Mouse (Mus musculus) cerebellum, adult 18-20 months (tissue): ENCODE measurements around the gene Mgea5.

Experiments used
- DNase-seq, 2 experiments: peaks; one replicate each; pipeline ENCODE4 v3.0.0; 2021

Gene Mgea5

DNA sequence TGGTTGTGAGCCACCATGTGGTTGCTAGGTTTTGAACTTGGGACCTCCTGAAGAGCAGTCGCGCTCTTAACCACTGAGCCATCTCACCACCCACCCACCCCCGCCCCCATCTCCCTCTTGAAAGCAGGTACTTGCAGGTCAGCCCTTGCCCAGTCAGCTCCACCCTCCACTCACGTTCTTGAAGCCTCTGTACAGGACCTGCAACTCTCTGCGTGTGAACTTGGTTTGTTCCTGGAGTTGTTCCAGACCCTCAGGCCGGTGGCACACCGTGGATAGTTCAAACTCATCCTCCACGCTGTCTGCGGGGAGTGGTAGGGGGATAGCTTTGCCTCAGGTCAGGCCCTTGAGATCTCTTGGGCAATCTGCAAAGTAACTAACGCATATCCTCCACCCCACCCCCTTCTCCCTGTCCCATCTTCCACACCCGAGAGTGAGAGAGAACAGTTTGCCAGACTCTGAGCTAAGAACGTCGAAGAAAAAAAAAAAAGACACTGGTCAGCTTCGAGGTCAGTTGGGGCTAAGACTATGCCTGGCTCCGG, 11.8 kb upstream of the Mgea5 start:
- DNase-seq, result no peak

DNA sequence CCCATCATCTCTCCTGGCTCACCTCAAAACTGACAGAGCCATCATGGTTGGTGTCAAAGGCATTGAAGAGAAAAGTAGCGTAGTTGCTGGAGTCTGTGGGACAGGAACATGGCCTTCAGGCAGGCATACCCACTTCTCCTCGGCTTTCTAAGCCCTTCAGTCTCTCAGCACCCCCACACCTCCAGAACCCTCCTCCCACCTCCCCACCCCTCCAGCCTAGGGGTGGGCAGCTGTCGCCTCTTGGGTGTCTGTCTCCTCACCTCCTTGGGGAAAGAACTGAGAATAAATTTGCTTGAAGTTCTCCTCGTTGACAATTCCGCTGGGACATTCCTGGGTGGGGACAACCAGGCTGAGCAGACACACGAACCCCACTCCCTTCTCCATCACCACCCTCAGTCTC, 11.1 kb upstream of the Mgea5 start:
- no peak for DNase-seq

DNA sequence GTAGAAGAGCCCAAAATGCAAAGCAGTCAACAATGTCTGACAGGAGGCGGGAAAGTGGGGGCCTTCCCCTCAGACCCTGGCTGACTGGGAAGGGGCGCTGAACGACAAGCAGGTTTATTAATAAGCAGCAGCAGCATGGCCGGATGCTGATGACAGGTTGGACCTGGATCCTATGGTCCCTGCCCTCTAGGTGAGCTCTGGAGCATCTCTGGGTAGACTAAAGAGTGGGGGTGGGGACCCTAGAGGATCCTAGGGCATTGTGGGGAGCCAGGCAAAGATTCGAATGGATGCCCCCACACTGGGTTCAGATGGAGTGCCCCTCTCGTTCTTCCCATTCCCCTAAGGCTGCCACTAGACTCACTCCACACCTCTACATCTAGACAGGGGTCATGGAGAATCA, 8.8 kb upstream of the Mgea5 start:
- DNase-seq, result no peak

DNA sequence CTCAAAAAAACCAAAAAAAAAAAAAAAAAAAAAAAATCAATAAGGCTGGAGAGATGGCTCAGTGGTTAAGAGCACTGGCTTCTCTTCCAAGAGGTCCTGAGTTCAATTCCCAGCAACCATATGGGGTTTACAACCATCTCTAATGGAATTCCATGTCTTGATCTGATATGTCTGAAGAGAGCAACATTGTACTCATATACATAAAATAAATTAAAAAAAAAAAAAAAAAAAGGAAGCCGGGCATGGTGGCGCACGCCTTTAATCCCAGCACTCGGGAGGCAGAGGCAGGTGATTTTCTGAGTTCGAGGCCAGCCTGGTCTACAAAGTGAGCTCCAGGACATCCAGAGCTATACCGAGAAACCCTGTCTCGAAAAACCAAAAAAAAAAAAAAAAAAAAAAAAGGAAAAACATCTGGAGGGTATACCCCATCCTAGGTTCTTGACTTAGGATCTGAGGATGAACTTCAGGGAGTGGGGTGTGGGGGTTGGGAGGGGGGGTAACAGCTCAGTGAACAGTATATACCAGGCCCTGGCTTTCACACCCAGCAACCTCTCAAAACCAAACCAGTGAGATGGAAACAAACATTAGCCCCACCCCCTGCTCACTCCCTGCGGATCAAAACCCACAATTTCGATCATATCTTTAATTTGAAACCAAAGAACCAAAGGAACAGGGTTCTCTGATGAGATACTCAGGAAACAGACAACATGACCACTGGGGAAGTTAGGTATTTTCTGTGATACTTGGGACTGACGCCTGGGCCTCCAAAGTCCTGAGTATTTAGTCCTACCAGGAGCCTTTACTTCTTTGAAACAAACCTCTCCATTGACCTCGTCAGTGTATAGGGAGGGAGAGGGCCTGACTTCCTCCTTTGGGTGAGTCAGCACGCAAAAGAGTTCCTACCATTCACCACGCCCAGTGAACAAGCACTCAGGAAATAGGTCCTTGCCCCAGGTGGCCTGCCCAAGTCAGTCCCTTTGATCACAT, 6.5 kb upstream of the Mgea5 start:
- DNase-seq, result no peak

DNA sequence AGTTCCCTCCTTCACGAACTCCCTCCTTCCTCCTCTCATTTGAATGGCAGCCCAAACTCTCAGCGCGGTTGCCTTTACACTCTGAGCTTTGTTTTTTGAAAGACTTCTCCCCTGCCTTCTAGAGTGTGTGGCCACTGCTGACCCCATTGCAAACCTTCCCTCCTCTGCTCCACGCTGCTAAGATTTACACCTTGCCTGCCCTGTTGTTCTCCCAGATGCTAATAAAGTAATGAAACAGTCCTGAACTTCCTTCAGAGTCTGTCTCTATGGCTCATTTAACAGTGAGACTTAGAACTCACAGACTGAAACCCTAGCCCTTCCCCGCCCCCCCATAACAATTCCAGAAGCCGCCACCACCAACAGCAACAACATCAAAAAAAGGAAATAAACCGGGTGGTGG, 5.7 kb upstream of the Mgea5 start:
- no peak for DNase-seq

DNA sequence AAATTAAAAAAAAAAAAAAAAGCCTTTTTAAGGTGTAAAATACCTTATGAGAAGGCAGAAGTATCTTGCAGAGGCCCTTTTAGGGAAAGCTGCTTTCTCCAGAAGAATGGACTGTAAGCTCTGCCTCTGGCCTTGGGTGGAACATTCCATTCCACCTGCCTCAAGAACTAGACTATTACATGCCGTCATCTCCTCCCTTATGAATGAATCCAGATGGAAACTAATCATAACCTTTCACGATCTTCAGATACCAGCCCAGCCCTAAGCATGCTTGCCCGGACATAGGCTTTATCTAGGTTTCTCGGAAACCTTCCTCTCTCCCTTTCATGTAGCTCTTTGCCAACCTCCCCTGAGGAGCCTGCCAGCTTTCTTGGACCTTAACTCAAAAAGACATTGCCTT, 4.7 kb upstream of the Mgea5 start:
- no peak for DNase-seq

DNA sequence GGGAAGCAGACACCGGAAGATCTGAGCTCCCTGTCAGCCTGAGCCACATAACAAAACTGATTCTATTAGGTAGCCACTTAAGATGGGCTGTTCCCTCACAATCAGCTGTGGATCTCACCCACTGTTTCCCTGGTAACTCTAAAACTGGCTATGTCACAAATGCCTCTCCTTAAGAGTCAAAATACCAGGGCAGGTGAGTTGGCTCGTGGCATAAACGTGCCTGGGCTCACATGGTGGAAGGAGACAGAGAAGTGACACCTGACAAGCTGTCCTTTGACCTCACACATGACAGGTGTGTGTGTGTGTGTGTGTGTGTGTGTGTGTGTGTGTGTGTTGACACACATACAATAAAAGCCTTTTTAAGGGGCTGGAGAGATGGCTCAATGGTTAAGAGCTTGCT, 3.8 kb upstream of the Mgea5 start:
- no peak for DNase-seq

DNA sequence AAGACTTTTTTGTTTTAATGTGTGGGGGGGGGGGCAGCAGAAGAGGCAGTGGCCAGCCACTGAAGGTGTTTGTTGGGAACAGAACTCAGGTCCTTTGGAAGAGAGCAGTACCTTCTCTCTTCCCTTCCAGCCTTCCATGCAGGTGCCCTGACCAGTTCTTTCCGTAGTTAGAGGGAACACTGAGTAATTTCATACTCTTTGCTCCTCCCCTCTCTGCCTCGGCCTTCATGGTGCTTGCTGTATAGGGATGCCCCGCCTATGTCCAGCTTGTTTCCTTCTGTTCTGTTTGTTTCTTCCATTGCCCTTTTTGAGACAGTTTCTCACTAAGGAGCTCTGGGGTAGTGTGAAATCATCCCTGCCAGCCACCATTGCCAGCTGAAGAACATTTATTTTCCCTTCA, 1.8 kb upstream of the Mgea5 start:
- DNase-seq, result no peak

DNA sequence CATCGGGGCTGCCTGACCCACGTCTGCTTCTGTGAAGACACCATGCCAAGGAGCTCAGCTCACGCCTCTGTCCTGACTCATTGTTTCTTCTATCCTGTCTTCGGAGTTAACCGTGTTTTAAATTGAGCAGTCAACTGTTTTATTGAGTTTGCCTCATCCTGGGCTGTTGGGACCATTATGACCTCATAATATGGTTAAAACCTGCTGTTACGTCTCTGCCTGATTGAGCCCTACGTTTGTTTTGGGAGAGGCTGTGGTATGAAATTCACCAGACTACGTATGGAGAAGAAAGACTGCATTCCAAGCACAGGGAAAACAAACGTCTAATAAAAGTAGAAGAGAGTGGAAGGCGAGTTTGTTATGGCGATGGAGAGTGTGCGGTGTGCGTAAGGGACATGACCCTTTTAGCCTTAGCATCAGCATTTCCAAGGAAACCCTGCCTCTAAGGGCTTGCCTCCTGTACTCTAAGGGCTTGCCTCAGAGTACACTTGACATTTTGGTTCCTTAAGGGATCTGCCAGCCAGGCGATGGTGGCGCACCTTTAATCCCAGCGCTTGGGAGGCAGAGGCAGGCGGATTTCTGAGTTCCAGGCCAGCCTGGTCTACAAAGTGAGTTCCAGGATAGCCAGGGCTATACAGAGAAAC, 418 bp upstream of the Mgea5 start:
- no peak for DNase-seq

DNA sequence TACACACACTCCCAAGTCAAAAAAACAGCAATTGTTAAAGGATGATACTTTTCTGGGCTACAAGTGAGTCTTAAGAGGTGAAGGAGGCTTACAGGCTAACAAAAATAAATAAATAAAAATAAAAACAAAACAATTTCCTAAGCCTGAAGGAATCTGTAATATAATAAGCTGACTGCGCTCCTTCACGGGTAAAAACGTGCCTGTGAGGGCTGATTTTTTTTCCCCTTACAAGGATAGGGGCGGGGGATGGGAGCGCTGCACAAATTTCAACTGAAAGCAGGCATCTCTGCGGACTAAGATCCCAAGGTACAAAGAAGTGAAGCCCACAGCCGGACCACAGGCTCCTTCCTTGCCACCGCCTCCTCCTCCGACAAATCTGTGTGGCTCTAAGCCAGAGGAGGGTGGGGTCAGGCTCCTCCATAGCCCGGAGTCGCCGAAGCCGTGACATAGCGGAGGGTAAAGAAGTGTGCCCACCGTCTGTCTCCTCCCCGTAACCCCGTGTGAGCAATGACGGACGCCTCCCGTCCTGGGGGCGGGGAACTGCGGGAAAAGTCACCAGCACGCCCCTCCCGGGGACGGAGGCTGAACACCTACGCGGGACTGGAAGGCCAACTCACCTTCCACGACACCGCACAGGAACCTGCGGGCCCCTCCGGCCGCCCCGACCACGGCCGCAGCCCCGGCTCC, 1.2 kb downstream of the Mgea5 start:
- peak; percentile 68 to 73 for DNase-seq

DNA sequence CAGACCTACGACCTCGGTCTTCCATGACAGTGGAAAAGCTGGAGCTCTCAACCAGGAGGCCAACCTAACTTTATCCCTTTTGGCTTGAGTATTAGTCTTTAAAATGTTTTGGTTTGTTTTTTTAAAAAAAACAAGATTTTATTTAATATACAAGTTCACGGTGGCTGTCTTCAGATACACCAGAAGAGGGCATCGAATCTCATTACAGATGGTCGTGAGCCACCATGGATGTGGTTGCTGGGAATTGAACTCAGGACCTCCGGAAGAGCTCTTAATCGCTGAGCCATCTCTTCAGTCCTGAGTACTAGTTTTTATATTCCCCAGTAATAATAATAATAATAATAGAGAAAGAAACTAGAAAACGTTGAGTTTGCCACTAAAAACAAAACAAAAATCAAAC, 2.0 kb downstream of the Mgea5 start:
- DNase-seq, result no peak

DNA sequence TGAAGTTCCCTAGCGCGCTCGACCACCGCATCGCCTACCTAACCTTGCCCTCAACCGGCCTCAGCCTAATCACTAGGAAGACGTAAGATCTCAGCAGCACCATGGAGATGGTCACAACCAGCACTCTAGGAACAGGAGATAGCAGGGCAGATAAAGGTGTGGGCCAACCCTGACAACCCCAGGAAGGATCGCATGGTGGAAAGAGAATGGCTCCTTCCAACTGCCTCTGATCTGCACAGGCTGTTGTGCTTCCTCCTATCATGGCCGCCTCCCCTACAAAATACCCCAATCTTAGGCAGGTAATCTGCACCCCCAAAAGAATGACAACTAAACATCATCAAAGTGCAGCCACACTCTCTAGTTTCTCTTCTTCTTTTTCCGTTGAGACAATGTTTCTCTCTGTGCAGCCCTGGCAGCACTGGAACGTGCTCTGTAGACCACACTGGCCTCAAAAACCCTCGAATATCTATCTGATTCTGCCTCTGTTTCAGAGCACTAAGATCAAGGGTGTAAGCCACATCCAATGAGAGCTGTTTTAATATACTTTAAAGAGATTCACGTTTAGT, 3.2 kb downstream of the Mgea5 start:
- no peak for DNase-seq

DNA sequence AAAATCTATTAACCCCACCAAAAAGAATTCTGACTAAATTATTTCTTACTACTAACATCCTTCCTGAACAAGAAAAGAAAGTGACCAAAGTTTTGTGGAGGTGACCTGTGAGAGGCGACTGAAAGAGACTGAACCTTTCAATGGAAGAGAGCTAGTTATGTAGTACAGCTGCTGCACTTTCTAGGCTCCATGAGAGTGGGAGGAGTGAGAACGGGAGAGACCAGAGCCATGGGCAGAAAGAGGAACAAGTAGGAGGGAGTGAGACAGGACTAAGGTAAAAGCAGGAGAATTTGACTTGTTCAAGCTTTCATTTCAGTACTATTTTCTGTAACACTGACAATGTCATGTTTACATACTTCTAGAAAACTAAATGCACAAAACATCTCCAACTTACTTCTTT, 8.2 kb downstream of the Mgea5 start:
- no peak for DNase-seq

DNA sequence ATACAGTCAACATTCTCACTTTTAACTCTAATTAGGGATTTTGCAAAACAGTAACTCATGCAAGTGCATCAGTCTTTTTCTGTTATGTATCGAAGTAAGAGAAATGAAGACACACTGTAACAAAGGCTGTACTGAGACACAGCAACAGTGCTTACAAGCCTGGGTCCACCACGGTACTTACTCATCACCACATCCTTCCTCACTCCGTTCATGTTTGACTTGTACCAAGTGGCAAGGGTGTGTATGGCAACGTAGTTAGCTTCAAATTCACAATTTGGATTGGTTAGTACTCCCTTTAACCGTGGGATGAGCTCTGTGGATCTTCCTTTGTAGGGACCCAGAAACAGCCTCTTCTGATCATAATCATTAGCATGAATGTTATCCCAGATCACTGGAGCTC, 12.1 kb downstream of the Mgea5 start:
- no peak for DNase-seq

DNA sequence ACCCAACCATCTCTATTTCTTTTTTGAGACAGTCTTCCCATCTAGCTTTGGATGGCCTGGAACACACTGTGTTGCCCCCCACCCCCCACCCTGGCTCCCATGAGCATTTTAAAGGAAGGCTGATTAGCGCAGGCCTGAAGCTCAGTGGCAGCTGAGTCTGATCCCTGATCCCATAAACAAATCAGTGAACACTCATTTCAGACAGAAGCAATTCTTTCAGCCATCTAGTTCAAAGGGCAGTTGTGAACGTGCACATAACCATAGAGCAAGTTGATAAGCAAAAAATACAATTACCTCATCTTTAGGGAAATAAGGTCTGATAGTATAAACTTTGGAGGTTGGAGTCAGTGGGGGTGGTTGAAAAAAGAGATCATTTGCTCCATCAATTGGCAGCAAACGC, 22.8 kb downstream of the Mgea5 start:
- DNase-seq, result no peak

DNA sequence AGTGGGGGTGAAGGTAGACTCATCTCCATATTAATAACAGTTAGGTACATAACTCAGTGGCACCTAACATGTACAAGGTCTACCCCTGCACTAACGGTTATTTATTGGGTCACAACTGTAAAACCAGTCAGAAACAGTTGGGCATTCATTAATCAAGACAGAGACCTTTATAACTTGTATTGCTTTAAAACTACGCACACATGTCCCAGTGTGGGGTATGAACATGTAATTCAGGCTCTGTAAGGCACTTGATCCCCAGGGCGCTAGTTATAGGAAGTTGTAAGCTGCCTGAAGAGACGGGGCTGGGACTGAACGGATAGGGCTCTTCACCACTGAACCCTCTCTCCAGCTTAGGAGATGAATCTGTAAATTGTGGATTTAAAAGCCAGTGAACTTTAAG, 25.0 kb downstream of the Mgea5 start:
- DNase-seq, result no peak

DNA sequence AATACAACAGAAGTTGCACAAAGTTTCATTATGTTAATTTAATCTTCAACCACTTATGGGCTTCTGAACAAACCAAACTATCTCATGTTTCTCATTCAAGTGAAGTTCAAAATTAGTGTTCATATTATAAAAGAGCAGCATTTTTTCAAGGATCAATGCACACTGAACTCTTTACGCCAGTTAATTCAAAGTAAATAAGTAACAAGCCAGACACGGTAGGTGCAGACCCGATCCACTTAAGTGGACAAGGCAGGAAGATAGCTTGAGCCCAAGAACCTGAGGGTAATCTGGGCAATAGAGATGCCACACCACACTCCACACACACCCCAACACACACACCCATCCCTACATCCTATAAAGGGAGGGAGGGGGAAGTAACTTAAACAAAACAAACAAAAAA, 30.1 kb downstream of the Mgea5 start:
- no peak for DNase-seq

DNA sequence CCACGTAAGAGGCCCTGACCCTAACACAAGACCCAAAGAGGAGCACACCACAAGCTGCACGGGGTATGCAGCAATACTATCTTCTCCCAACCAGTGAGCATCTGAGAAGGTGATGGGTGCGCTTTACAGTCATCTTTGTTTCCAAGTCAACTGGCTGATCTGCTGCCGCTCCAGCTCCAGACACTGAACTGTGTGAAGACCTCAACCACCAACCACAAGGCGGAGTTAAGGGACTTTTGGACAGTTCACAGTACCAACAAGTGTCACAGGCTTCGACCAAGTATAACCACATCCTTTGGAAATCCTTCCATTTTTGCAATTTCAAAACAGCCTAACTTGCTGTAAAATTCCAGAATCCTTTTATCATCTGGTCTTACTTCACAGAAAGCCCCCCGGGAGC, 31.8 kb downstream of the Mgea5 start:
- no peak for DNase-seq

DNA sequence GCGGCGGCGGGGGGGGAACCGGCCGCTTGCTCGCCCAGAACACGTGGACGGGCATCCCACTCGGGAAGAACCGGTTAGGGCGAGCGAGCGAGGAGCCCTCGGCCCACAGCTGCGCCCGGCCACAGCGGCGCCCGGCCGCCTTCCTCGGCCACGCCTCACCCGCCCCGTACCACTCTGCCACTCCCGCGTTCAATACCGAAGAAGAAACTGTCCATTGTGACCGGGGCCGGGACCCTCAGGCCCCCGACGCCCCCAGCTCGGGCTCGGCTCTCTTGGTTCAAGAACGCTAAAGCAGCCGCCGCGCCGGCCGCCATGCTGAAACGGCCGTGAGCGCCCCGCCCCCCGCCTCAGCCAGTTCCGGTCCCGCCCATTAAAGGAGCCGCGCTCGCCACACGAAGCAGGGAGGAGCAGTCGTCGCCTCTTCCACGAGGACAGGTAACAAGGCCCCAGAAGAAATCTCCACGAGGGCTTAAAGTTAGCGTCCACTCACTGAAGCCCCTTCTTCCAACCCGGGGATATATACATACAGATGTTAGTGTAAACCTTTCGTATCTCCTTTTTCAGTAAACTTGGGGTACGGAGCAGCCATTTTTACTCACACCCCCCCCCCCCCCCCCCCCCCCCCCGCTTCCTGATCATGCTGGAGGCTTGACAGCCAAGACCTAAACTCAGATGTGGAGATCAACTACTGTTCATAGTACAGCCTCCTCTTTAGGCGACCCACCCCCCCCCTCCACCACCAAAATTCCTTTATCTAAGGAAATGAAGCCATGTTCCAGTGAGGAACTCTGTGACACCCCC, 34.2 kb downstream of the Mgea5 start, which contains the start of gene Npm3:
Gene Npm3 (minus strand): TSS at position 349 of the 801 bp plus-strand sequence.
- DNase-seq, result peak; percentile 65 to 72

DNA sequence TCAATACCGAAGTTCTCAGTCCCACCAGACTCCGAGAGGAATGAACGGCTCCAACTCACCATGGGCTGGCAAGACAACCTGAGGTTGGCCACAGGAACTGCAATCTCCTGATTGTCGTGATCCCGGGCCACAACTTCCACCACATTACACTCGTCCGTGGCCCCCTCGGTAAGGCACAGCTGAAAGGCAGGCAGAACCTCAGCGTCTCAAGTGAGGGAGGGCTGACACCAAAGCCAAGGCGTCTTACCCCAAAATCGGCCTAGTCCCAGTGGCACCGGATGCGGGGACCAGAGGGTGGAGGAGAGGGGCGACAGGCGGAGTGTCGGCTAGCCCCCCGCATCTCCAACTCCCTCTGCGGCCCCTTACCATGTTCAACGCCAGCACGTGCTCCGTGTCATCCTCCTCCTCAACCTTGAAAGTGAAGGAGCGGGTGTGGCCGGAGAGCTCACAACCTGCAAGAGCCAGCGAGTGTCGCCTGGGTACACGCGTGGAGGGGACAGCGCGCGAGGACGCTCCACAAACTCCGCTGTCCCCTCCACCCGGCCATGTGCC, 34.9 kb downstream of the Mgea5 start:
- no peak for DNase-seq

DNA sequence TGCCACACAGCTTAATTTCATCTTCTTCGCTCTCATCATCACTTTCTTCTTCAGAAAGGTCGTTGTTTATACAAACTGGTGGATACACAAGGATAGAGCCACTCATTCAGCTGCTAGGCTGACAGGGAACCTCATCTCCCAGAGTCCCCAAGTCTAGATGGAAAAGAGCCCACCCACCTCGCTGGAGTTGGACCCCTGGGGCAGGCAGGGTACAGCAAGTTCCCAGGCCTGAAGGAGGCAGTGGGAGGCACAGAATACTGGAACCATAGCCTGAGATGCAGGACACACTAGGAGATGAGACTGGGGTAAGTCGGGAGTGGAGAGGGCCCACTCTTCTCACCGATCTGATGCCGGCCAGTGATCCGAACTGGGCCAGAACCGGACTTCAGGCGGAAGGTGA, 35.4 kb downstream of the Mgea5 start:
- DNase-seq, result no peak
